Mouse (Mus musculus): ENCODE measurements at regions not wholly inside any gene's neighbourhood (a gene's known extent, or its start where the extent isn't known, plus 50 kb on each side); places are given as distances from the start of the nearest gene placed in this dataset.

- no peaks in the 10 kb centered on the region for H3K36me3 ChIP-seq (ENCODE audit: control insufficient read depth, insufficient read depth, low read length, poor library complexity, severe bottlenecking)
- H3K4me3 ChIP-seq (ENCODE audit: low read depth, low read length): no peak overlapping the region
- no peaks in the 10 kb centered on the region for H3K4me1 ChIP-seq (ENCODE audit: control insufficient read depth, insufficient read depth, low read length)
- no peaks in the 10 kb centered on the region; the same call in 1 of the 2 replicates for H3K27me3 ChIP-seq (ENCODE audit: control insufficient read depth, insufficient read depth, low read length, poor library complexity, severe bottlenecking)
- no peaks in the 10 kb centered on the region for H3K9me3 ChIP-seq (replicated peaks; ENCODE audit: control insufficient read depth, insufficient read depth, low read length, poor library complexity, severe bottlenecking)
- no peak overlapping the region for H3K9ac ChIP-seq (ENCODE audit: low read depth, poor library complexity, severe bottlenecking)
- TF ChIP-seq POLR2A (IDR thresholded peaks at IDR 0.05; ENCODE audit: insufficient read depth, low read length): no peak
- TF ChIP-seq EP300 (IDR thresholded peaks at IDR 0.05; ENCODE audit: insufficient read depth, low read depth, low read length): no peak
- TF ChIP-seq CTCF (IDR thresholded peaks at IDR 0.05; ENCODE audit: low read depth, low read length): no peak
- H3K27ac ChIP-seq (ENCODE audit: insufficient read depth, low read length): no peak overlapping the region
Measured at GRCm38 (mm10) chr8:126688014-126688413, 94.2 kb upstream of the Irf2bp2 start.

DNA sequence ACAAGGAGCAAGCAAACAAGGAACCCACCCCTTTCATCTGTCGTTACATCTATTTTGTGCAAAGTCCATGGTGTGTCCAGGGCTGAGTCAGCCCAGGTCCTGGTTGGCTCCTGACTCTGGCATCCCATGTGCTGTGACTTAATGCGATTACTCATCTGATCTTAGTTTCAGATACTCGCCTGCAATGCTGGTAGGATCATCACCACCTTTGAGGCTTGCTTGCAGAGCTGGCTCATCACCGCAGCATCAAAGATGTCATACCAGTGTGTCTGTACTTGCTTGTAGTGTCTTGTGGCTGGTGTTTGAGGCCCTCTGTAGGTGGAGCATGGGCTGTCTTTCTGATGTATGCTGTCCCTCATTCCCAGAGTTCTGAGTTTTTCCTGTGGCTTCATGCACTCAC is 93.0 kb upstream of the Irf2bp2 start:
- TF ChIP-seq EP300 (IDR thresholded peaks at IDR 0.05; ENCODE audit: insufficient read depth, low read depth, low read length): no peak
- no peak for TF ChIP-seq POLR2A (IDR thresholded peaks at IDR 0.05; ENCODE audit: insufficient read depth, low read length)
- no peak for TF ChIP-seq CTCF (IDR thresholded peaks at IDR 0.05; ENCODE audit: low read depth, low read length)
- Histone ChIP-seq H3K9me3 (replicated peaks; ENCODE audit: control insufficient read depth, insufficient read depth, low read length, poor library complexity, severe bottlenecking) (no peaks in the 10 kb centered on the region), H3K4me3 (ENCODE audit: low read depth, low read length) (no peak overlapping the region), H3K4me1 (ENCODE audit: control insufficient read depth, insufficient read depth, low read length) (no peaks in the 10 kb centered on the region), H3K27me3 (ENCODE audit: control insufficient read depth, insufficient read depth, low read length, poor library complexity, severe bottlenecking) (no peaks in the 10 kb centered on the region; the same call in 1 of the 2 replicates), H3K9ac (ENCODE audit: low read depth, poor library complexity, severe bottlenecking) (no peak overlapping the region), H3K27ac (ENCODE audit: insufficient read depth, low read length) (no peak overlapping the region), H3K36me3 (ENCODE audit: control insufficient read depth, insufficient read depth, low read length, poor library complexity, severe bottlenecking) (no peaks in the 10 kb centered on the region)

- Histone ChIP-seq H3K4me1 (ENCODE audit: control insufficient read depth, insufficient read depth, low read length) (no peaks in the 10 kb centered on the region), H3K9ac (ENCODE audit: low read depth, poor library complexity, severe bottlenecking) (no peak overlapping the region), H3K36me3 (ENCODE audit: control insufficient read depth, insufficient read depth, low read length, poor library complexity, severe bottlenecking) (no peaks in the 10 kb centered on the region), H3K9me3 (replicated peaks; ENCODE audit: control insufficient read depth, insufficient read depth, low read length, poor library complexity, severe bottlenecking) (no peaks in the 10 kb centered on the region), H3K4me3 (ENCODE audit: low read depth, low read length) (no peak overlapping the region), H3K27ac (ENCODE audit: insufficient read depth, low read length) (no peak overlapping the region), H3K27me3 (ENCODE audit: control insufficient read depth, insufficient read depth, low read length, poor library complexity, severe bottlenecking) (no peaks in the 10 kb centered on the region)
- TF ChIP-seq CTCF (IDR thresholded peaks at IDR 0.05; ENCODE audit: low read depth, low read length) (no peak), POLR2A (IDR thresholded peaks at IDR 0.05; ENCODE audit: insufficient read depth, low read length) (no peak), EP300 (IDR thresholded peaks at IDR 0.05; ENCODE audit: insufficient read depth, low read depth, low read length) (no peak)
Measured at GRCm38 (mm10) chr8:126685365-126685764, 91.6 kb upstream of the Irf2bp2 start.

DNA sequence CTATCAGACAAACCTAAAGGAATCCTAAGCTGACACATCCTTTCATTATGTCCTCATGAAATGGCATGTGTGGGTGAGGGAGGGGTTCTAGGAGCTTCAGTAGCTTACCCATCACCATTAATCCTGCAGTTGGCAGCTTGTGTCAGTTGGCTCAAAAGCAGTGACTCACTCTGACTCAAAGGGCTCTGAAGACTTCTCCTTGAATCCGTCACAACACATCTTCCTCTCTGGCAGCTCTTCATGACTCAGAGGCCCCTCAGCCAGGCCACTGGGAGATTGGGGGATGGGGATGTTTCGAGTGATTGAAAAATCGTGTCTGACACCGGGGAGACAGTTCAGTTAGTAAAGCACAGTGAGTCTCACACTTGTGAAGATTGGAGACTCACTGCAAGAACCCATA is 90.2 kb upstream of the Irf2bp2 start:
- Histone ChIP-seq H3K4me1 (ENCODE audit: control insufficient read depth, insufficient read depth, low read length) (no peaks in the 10 kb centered on the region), H3K36me3 (ENCODE audit: control insufficient read depth, insufficient read depth, low read length, poor library complexity, severe bottlenecking) (no peaks in the 10 kb centered on the region), H3K4me3 (ENCODE audit: low read depth, low read length) (no peak overlapping the region), H3K27me3 (ENCODE audit: control insufficient read depth, insufficient read depth, low read length, poor library complexity, severe bottlenecking) (no peaks in the 10 kb centered on the region), H3K9me3 (replicated peaks; ENCODE audit: control insufficient read depth, insufficient read depth, low read length, poor library complexity, severe bottlenecking) (no peaks in the 10 kb centered on the region), H3K9ac (ENCODE audit: low read depth, poor library complexity, severe bottlenecking) (no peak overlapping the region), H3K27ac (ENCODE audit: insufficient read depth, low read length) (no peak overlapping the region)
- TF ChIP-seq EP300 (IDR thresholded peaks at IDR 0.05; ENCODE audit: insufficient read depth, low read depth, low read length) (no peak), POLR2A (IDR thresholded peaks at IDR 0.05; ENCODE audit: insufficient read depth, low read length) (no peak), CTCF (IDR thresholded peaks at IDR 0.05; ENCODE audit: low read depth, low read length) (no peak)

DNA sequence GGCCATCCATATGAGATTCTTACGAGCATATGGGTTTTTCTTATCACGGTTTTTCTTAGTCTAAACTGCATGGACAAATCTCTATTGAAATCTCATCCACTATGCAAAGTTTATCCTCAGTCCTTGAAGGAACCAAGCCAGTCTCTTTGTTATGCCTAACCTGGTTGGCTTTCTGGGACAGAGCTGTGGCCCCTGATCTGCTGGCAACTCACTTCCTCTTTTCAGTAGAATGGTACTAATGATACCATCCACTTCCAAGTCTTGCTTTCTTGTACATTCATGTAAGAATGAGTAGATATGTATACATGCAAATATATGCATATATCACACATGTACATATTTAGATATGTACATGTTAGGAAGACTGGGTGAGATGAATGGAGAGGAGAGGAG is 89.8 kb upstream of the Irf2bp2 start:
- Histone ChIP-seq H3K4me1 (ENCODE audit: control insufficient read depth, insufficient read depth, low read length) (no peaks in the 10 kb centered on the region), H3K9me3 (replicated peaks; ENCODE audit: control insufficient read depth, insufficient read depth, low read length, poor library complexity, severe bottlenecking) (no peaks in the 10 kb centered on the region), H3K27me3 (ENCODE audit: control insufficient read depth, insufficient read depth, low read length, poor library complexity, severe bottlenecking) (no peaks in the 10 kb centered on the region), H3K4me3 (ENCODE audit: low read depth, low read length) (no peak overlapping the region), H3K9ac (ENCODE audit: low read depth, poor library complexity, severe bottlenecking) (no peak overlapping the region), H3K27ac (ENCODE audit: insufficient read depth, low read length) (no peak overlapping the region), H3K36me3 (ENCODE audit: control insufficient read depth, insufficient read depth, low read length, poor library complexity, severe bottlenecking) (no peaks in the 10 kb centered on the region)
- TF ChIP-seq POLR2A (IDR thresholded peaks at IDR 0.05; ENCODE audit: insufficient read depth, low read length) (no peak), CTCF (IDR thresholded peaks at IDR 0.05; ENCODE audit: low read depth, low read length) (no peak), EP300 (IDR thresholded peaks at IDR 0.05; ENCODE audit: insufficient read depth, low read depth, low read length) (no peak)

DNA sequence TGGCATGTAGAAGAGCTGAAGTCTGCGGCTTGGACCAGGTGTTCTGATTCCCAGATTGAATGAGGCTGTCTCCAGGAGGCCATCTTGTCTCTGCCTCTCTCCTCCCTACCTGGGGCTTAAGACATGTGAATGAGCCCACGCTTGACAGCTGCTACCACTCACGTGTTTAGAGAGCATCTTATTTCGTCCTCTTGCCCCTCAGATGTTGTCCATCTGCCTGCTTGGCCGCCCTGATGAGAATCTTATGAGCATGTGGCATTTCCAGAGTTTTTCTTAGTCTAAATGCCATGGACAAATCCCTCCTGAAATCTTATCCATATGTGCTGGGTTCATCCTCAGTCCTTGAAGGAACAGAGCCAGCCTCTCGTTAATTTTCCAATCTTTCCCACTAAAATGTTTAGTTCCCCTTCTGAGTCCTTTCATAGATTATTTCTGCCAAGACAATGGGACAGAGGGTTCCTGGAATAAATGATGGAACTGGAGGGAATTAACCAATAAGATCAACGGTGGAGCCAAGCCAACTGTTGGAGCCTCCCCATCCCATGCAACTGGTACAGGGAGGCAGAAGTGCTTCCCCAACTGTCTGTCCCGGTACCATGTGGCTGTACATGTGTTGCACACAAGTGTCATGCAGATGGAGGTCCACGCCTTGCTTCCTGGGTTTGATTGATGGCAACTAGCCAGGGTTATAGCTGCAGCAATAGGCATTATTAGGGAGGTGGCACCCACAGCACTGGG is 89.2 kb upstream of the Irf2bp2 start:
- H3K9ac ChIP-seq (ENCODE audit: low read depth, poor library complexity, severe bottlenecking): no peak overlapping the region

More for the DNA sequence above, 89.2 kb upstream of the Irf2bp2 start:
- no peak overlapping the region for H3K27ac ChIP-seq (ENCODE audit: insufficient read depth, low read length)
- no peaks in the 10 kb centered on the region for H3K27me3 ChIP-seq (ENCODE audit: control insufficient read depth, insufficient read depth, low read length, poor library complexity, severe bottlenecking)
- H3K4me1 ChIP-seq (ENCODE audit: control insufficient read depth, insufficient read depth, low read length): no peaks in the 10 kb centered on the region
- no peaks in the 10 kb centered on the region for H3K36me3 ChIP-seq (ENCODE audit: control insufficient read depth, insufficient read depth, low read length, poor library complexity, severe bottlenecking)
- H3K4me3 ChIP-seq (ENCODE audit: low read depth, low read length): no peak overlapping the region
- H3K9me3 ChIP-seq (replicated peaks; ENCODE audit: control insufficient read depth, insufficient read depth, low read length, poor library complexity, severe bottlenecking): no peaks in the 10 kb centered on the region
- no peak for TF ChIP-seq POLR2A (IDR thresholded peaks at IDR 0.05; ENCODE audit: insufficient read depth, low read length)
- no peak for TF ChIP-seq CTCF (IDR thresholded peaks at IDR 0.05; ENCODE audit: low read depth, low read length)
- no peak for TF ChIP-seq EP300 (IDR thresholded peaks at IDR 0.05; ENCODE audit: insufficient read depth, low read depth, low read length)
